Mouse (Mus musculus) heart, embryonic 15.5 days (tissue): ENCODE measurements around the gene P2ry10. TPM values are rescaled to one million over a fixed set of nuclear protein-coding genes. Genes with fewer than 3 reads are reported as not detected.

Source experiments
- ATAC-seq: fragments of 200-750 bp; cut with Nextera tagmentation; replicated peaks from 2 replicates; pipeline ENCODE4 v1.8.0; 2017; ENCODE audit warnings: low read depth, moderate TSS enrichment; ENCODE audit not compliant: insufficient number of reproducible peaks, insufficient read depth, low FRiP score
- H3K27ac ChIP-seq: fragments of 300-500 bp; sonication (generic); 2 replicates; pipeline ENCODE4 v1.5.1; 2015; ENCODE audit warnings: mild to moderate bottlenecking, inconsistent platforms
- H3K27me3 ChIP-seq: fragments of 300-500 bp; sonication (generic); 2 replicates; pipeline ENCODE4 v1.6.1; 2015; ENCODE audit warnings: inconsistent platforms
- H3K36me3 ChIP-seq: fragments of 300-500 bp; sonication (generic); 2 replicates; pipeline ENCODE4 v1.6.1; 2015; ENCODE audit warnings: mild to moderate bottlenecking, inconsistent platforms
- H3K4me1 ChIP-seq: fragments of 300-500 bp; sonication (generic); replicated peaks from 2 replicates; pipeline ENCODE4 v1.6.1; 2015; ENCODE audit warnings: inconsistent platforms
- H3K4me2 ChIP-seq: fragments of 300-500 bp; sonication (generic); 2 replicates; pipeline ENCODE4 v1.6.1; 2015; ENCODE audit warnings: inconsistent platforms, mild to moderate bottlenecking, moderate library complexity
- H3K4me3 ChIP-seq: fragments of 300-500 bp; sonication (generic); 2 replicates; pipeline ENCODE4 v1.5.1; 2015; ENCODE audit warnings: mild to moderate bottlenecking, inconsistent platforms
- H3K9ac ChIP-seq: fragments of 300-500 bp; sonication (generic); 2 replicates; pipeline ENCODE4 v1.6.1; 2015; ENCODE audit warnings: mild to moderate bottlenecking, inconsistent platforms
- H3K9me3 ChIP-seq: fragments of 300-500 bp; sonication (generic); replicated peaks from 2 replicates; pipeline ENCODE4 v1.6.1; 2016; ENCODE audit warnings: inconsistent platforms
- WGBS: fragments of 180-500 bp; shearing (Covaris S2); methylation state at CpG from one replicate; pipeline ENCODE4 v1.1.7; 2015; ENCODE audit warnings: mixed read lengths; 5-methylcytosine and 5-hydroxymethylcytosine counted together
- polyA plus RNA-seq: library from polyadenylated mRNA; unstranded; fragments of >200 nt; fragmentation: Nextera tagmentation; extraction: Ambion mirVana; gene quantifications from 2 replicates; pipeline ENCODE4 v1.2.1, GENCODE M21; 2015

Gene P2ry10
- polyA plus RNA-seq, 1 experiment from 2014 or later: 0.14 TPM

GRCm38 (mm10) chrX:107148681-107149080 is 60.4 kb downstream of the P2ry10 start, which contains the start of gene P2ry10b:
P2ry10b (plus strand) TSS chrX:107148927.
- no peak within 1 kb of the TSS for H3K9ac ChIP-seq

GRCm38 (mm10) chrX:107149391-107149993 is 61.2 kb downstream of the P2ry10 start:
- H3K27ac ChIP-seq: peak overlapping the region; percentile 61
- no peaks in the 10 kb centered on the region for H3K4me1 ChIP-seq
- H3K9me3 ChIP-seq: no peaks in the 10 kb centered on the region
- no peak overlapping the region for H3K9ac ChIP-seq
- WGBS: 31% methylated on average over 4 of the region's 4 CpGs
- ATAC-seq: no peak
- H3K27me3 ChIP-seq: no peaks in the 10 kb centered on the region
- H3K36me3 ChIP-seq: no peaks in the 10 kb centered on the region
- no peak overlapping the region for H3K4me3 ChIP-seq
- peak overlapping the region; percentile 33; the same call in 1 of the 2 replicates for H3K4me2 ChIP-seq

More at GRCm38 (mm10) chrX:107148681-107149080, 60.4 kb downstream of the P2ry10 start, which contains the start of gene P2ry10b:
- H3K4me1 ChIP-seq: no peaks in the 10 kb centered on the region
- H3K36me3 ChIP-seq: no peaks in the 10 kb centered on the region
- ATAC-seq: no peak
- no peaks in the 10 kb centered on the region for H3K9me3 ChIP-seq
- H3K27ac ChIP-seq: peak within 1 kb of the TSS; percentile 61
- no peak within 1 kb of the TSS for H3K4me3 ChIP-seq
- no peaks in the 10 kb centered on the region for H3K27me3 ChIP-seq
- peak within 1 kb of the TSS; percentile 33; the same call in 1 of the 2 replicates for H3K4me2 ChIP-seq
- 68% methylated on average over 3 of the region's 3 CpGs for WGBS

- Histone ChIP-seq H3K9me3 (no peaks in the 10 kb centered on the region), H3K4me2 (0 out of 2 replicates have a peak overlapping the region, but pooled peaks have one; percentile 33), H3K36me3 (no peaks in the 10 kb centered on the region), H3K27ac (peak overlapping the region; percentile 61), H3K27me3 (no peaks in the 10 kb centered on the region), H3K4me1 (no peaks in the 10 kb centered on the region), H3K9ac (no peak overlapping the region), H3K4me3 (no peak overlapping the region)
- ATAC-seq: no peak
- 32% methylated on average over 5 of the region's 5 CpGs for WGBS
These were observed 61.7 kb downstream of the P2ry10 start for GRCm38 (mm10) chrX:107150027-107150426.

GRCm38 (mm10) chrX:107150752-107151515 is 62.6 kb downstream of the P2ry10 start:
- peak overlapping the region; percentile 68 for H3K27ac ChIP-seq
- 0 out of 2 replicates have a peak overlapping the region, but pooled peaks have one; percentile 4 for H3K4me3 ChIP-seq
- peak overlapping the region; percentile 38 for H3K4me2 ChIP-seq
- H3K27me3 ChIP-seq: no peaks in the 10 kb centered on the region
- H3K9ac ChIP-seq: no peak overlapping the region
- ATAC-seq: no peak
- H3K36me3 ChIP-seq: no peaks in the 10 kb centered on the region
- WGBS: 48% methylated on average over 4 of the region's 4 CpGs
- H3K9me3 ChIP-seq: no peaks in the 10 kb centered on the region
- no peaks in the 10 kb centered on the region for H3K4me1 ChIP-seq

Other genes with a start within 250 kb of the P2ry10 start
- 14.4 and 20.7 TPM in 2 replicates for gene Rtl3, start 247.8 kb upstream of the P2ry10 start, polyA plus RNA-seq
- gene Lpar4, start 167.9 kb upstream of the P2ry10 start, polyA plus RNA-seq: 10.4 and 12.4 TPM in 2 replicates
- gene P2ry10b, start 60.4 kb downstream of the P2ry10 start, polyA plus RNA-seq: 0.83 and 1.1 TPM in 2 replicates
- 0.10 and 0.30 TPM in 2 replicates for gene Gpr174, start 167.4 kb downstream of the P2ry10 start, polyA plus RNA-seq